Mouse (Mus musculus): ENCODE data around the gene Cox15.

GRCm38 (mm10) chr19:43723501-43723900, 29.3 kb downstream of the Cox15 start:
- TF ChIP-seq CTCF (IDR thresholded peaks at IDR 0.05; ENCODE audit: low read depth, low read length) (no peak), POLR2A (IDR thresholded peaks at IDR 0.05; ENCODE audit: borderline replicate concordance, low read depth, low read length) (no peak)
